Mouse (Mus musculus): ENCODE results near the gene Gm42957. TPM values are rescaled to one million over a fixed set of nuclear protein-coding genes. Genes with fewer than 3 reads are reported as not detected.

The Gm42957 gene
- polyA plus RNA-seq (2012; ENCODE audit: low replicate concordance), result 0.11 TPM in 1 of 2 replicates, not detected in the other

DNA sequence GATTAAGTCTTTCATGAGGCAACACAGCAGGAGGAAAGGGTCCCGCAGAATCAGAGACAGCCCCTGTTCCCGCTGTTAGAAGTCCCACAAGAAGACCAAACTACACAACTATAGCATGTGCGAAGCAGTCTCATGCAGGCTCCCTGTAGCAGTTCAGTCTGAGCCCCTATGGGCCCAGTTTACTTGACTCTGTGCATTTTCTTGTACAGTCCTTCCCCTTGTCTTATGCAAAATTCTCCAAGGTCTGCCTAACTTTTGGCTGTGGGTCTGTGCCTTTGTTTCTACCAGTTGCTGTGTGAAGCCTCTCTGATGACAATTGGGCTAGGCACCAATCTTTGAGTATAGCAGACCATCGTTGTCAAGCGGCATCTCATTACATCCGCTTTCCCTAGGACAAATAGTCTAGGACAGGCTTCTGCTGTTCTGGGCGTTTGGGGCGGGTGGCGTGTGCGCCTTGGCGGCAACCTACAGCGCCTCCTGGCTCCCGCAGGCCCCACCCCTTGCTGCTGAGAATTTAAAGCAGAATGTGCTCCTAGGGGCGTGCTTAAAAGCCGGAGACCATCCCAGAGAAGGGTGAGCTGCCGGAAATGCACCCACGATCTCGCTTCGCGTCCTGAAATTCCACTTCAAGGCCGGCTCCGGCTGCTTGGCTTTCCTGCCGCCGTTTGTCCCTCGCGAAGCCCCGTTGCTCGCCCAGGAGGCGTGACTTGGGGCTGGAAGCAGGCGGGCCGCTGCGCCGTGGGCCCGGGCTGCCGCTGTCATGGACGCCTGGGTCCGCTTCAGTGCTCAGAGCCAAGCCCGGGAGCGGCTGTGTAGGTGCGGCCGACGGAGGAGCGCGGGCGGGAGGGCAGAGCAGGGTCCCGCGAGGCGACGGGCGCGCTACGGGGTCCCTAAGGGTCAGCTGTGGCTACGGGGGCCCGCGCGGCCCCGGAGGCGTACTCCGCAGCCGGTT is at the start of gene Gm42957, which contains the start of gene Pex11b:
TSS of gene Gm42957 (plus strand) at position 547 of the 952 bp plus-strand sequence.
TSS of gene Pex11b (plus strand) at position 449 of the 952 bp plus-strand sequence.

DNA sequence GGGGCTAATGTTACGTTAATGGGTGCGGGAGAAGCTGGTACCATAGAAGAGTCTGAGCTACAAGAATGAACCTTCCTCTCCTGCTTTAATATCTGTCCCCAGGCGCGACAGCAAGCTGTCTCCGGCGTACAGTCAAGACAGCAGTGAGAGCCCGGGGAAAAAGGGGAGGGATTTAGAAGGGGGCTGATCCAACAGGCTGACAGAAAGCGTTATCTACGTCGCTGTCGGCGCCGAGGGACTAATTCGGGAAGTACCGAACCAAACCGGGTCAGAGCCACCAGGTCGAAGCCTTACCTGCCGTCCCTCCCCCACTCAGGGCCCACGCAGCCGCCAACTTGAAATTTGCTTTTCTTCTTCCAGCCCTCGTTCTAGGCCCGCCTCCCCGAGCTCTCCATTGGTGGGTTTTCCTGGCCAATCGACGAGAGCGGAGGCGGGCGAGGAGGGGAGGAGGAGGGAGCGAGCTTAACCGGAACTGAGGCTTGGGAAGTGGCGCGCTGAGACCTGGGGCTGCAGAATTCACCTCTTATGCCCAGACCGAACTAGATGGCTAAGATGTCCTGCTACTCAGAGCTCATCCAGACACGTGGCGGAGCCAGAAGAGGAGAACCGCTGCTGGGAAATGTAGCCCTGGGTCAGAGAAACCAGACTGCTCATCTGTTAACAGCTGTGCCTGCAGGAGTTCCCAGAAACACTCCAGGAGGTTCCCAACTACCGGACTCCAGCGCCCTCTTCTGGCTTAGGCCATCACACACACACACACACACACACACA is 41.3 kb upstream of the Gm42957 start, which contains the start of gene Polr3gl:
TSS of gene Polr3gl (minus strand) at position 392 of the 771 bp plus-strand sequence.

DNA sequence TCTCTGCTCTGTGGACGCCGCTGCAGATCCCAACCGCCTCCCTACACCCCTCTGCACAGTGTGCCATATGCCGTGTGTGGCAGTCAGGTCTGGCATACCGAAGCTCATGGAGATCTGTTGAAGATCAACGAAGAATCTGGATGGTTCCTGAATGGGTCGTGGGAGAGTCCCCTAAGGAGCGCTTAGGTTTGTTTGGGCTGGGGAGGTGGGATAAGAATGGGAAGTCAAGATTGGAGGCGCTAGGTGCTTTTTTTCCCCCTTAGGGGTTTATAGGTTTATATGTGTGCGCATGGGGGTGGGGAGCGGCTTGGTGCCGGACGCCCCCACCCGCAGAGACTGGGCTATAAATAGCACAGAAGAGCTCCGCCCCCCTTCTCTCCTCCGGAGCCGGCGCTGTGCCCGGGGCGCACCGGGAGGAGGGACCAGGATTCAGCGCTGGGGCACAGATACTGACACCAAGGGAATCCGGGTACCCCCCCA is 39.0 kb upstream of the Gm42957 start, which contains the start of gene Ankrd34a:
TSS of gene Ankrd34a (plus strand) at position 409 of the 480 bp plus-strand sequence.

DNA sequence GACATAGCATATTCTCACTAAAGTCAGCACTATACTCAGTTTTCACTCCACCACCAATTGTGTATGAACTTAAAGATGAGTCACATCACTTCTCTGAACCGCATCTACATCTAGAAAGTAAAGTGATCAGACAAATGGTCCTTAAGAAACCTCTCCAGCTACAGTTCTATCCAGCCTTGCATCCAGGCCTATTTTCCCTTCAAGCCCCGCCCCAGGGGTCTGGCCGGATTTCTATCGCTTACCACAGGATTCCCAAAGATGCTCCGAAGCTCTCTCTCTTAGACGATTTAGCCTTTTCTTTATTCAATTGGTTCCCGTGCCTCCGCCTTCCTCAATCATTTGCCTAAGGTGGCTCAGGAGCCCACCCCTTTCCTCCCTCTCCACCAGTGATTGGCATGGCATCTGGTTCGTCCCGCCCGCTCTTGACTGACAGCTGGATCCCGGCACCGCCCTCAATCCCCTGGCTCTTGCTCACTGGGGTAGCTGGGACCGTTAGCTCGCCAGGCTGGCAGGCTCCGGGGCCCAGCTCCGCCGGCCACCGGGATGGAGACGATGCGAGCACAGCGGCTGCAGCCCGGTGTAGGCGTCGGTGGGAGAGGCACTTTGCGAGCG is 34.5 kb upstream of the Gm42957 start, which contains the start of gene Lix1l:
TSS of gene Lix1l (plus strand) at position 511 of the 612 bp plus-strand sequence.

DNA sequence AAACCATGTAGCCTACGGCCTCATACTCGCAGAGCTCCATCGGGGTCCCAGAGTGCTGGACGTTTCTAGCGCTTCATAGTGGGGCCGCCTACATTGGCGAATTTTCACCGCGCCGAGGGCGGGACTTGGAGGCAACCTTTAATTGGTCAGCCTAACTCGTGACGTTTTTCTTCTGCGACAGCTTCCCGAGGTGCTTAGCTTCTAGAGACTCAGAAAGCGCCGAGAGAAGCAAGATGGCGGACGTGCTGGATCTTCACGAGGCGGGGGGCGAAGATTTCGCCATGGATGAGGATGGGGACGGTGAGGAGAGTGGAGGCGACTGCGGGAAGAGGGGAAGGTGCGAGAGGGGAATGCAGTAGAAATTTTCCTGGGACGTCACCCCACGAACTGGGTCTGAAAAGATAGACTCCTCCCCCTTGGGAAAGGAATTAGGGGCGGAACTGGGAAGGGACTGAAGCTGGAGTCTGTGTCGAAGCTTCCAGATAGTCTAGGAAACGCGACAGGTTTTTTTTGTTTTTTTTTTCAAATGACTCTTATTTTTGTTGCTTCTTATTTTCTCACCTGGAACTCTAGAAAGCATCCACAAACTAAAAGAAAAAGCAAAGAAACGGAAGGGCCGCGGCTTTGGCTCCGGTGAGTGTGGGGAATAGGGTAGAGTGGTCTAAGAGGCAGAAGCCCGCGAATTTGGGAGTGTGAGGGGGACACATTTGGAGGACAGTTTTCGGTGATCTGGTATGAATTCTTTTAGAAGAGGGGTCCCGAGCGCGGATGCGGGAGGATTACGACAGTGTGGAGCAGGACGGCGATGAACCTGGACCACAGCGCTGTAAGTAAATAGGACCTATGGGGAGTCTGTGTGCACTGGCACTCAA is 5.3 kb upstream of the Gm42957 start, which contains the start of gene Rbm8a:
TSS of gene Rbm8a (plus strand) at position 205 of the 872 bp plus-strand sequence.

DNA sequence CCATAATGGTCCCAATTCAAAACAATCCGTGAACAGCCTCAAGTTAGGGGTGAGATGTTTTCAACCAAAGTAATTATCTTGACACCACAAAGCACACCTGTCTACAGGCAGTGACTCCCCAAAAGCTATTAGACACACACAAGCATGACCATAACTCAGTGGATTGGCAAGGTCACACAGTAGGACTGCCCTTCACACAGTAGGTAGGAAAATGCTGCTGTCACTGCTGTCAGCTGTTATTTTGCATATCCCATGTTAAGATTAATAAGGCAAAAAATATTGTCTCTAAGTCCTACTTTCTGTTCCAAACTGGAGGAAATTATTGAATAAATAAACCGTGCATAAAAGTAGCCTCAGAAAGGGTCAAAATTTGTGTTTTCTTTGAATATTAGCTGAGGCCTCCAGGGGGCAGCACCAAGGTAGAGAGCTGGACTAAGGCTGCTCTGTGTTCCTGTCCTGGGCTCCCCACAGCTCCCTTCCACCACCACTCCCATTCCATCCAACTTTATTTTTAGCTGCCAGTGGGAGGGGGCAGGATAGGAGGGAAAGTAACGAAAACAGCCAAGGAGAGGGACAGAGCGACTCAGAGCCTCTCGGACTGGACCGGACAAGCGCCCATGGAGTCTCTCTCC is 9.9 kb downstream of the Gm42957 start, which contains the start of gene Itga10:
TSS of gene Itga10 (plus strand) at position 567 of the 632 bp plus-strand sequence.

DNA sequence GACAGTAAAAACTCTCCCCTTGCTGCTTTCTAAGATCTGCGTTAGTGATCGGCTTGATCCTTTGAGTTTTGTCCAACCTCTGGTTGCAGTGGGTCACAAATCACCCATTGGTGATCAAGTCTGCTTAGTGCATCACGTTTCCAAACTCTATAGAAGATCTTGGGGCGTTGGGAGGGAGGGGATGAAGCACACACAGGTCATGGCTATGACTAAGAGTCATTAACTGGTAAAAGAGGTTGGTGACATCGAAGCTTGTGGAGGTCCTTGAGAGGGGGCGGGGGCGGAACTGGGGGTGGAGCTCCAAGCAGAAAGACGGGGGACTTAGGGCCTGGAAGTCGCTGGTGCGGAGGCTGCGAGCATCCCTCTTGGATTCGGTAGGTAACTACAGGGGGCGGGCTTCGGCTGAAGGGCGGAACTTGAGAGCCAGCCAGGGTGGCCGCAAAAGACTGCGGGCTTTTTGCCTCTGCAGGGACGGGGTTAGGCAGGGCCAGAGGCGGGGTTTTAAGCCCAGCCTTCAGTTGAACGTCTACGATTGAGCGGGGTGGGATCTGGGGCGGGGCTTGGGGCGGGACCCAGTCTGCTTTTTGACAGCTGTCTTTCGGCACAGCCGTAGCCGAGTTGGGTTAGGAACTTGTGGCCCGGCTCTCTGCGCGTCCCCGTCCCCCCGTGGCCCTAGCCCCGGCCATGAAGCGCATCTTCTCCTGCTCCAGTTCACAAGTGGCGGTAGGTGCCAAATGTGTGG is 34.6 kb downstream of the Gm42957 start, which contains the start of gene Ankrd35:
TSS of gene Ankrd35 (plus strand) at position 405 of the 742 bp plus-strand sequence.

DNA sequence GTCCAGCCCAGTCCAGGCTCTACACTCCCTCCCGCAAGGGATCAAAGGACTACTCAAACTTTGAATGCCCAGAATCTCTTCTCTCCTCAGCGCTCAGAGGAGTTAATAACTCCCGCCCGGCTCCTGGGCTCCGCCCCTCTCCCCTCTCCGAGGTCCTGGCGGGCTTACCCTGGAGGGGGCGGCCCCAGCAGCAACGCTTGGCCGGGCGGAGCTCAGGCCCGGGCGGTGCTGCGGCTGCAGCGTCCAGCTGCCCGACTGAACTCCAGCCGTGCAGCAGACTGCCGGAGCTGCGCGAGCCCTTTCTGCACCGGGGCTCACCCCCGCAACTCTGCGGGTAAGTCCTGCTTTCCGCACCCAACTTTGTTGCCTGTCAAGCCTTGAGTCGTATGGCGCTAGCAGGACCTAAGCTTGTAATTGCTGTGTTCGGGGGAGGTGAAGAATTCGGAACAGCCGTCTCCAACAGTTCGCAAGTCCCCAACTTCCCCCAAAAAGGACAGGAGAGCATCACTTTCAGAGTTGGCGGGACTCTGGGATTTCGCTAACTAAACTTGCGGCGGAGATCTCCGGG is 61.0 kb downstream of the Gm42957 start, which contains the start of gene Pias3:
TSS of gene Pias3 (plus strand) at position 187 of the 568 bp plus-strand sequence.

Other genes starting within 250 kb of the Gm42957 start
- not detected in 2 replicates for gene BC107364, start 183.2 kb upstream of the Gm42957 start, polyA plus RNA-seq (2012; ENCODE audit: low replicate concordance)
- gene Hfe2, start 110.3 kb upstream of the Gm42957 start, polyA plus RNA-seq (2012; ENCODE audit: low replicate concordance), result 1.5 and 2.1 TPM in 2 replicates
- 34.0 and 55.7 TPM in 2 replicates for gene Txnip, start 77.5 kb upstream of the Gm42957 start, polyA plus RNA-seq (2012; ENCODE audit: low replicate concordance)
- not detected in 2 replicates for gene Gm16253, start 58.5 kb upstream of the Gm42957 start, polyA plus RNA-seq (2012; ENCODE audit: low replicate concordance)
- 19.9 and 30.0 TPM in 2 replicates for gene Polr3gl, start 41.3 kb upstream of the Gm42957 start, polyA plus RNA-seq (2012; ENCODE audit: low replicate concordance)
- gene Ankrd34a, start 38.8 kb upstream of the Gm42957 start, polyA plus RNA-seq (2012; ENCODE audit: low replicate concordance), result 0.06 and 0.07 TPM in 2 replicates
- 0.42 and 0.54 TPM in 2 replicates for gene Lix1l, start 34.3 kb upstream of the Gm42957 start, polyA plus RNA-seq (2012; ENCODE audit: low replicate concordance)
- 13.2 and 89.9 TPM in 2 replicates for gene Rbm8a, start 5.5 kb upstream of the Gm42957 start, polyA plus RNA-seq (2012; ENCODE audit: low replicate concordance)
- 3.6 and 5.2 TPM in 2 replicates for gene Pex11b, start 98 bp upstream of the Gm42957 start, polyA plus RNA-seq (2012; ENCODE audit: low replicate concordance)
- gene Itga10, start 10.1 kb downstream of the Gm42957 start, polyA plus RNA-seq (2012; ENCODE audit: low replicate concordance), result 0.09 and 0.31 TPM in 2 replicates
- 0.35 and 0.87 TPM in 2 replicates for gene Ankrd35, start 34.7 kb downstream of the Gm42957 start, polyA plus RNA-seq (2012; ENCODE audit: low replicate concordance)
- gene Pias3, start 60.9 kb downstream of the Gm42957 start, polyA plus RNA-seq (2012; ENCODE audit: low replicate concordance), result 56.0 and 58.8 TPM in 2 replicates
- gene Nudt17, start 73.1 kb downstream of the Gm42957 start, polyA plus RNA-seq (2012; ENCODE audit: low replicate concordance), result 2.5 and 4.1 TPM in 2 replicates
- gene Polr3c, start 92.2 kb downstream of the Gm42957 start, polyA plus RNA-seq (2012; ENCODE audit: low replicate concordance), result 6.8 and 7.4 TPM in 2 replicates
- gene Rnf115, start 92.2 kb downstream of the Gm42957 start, polyA plus RNA-seq (2012; ENCODE audit: low replicate concordance), result 25.0 and 42.4 TPM in 2 replicates
- gene Pdzk1, start 193.8 kb downstream of the Gm42957 start, polyA plus RNA-seq (2012; ENCODE audit: low replicate concordance), result 0.04 TPM in 1 of 2 replicates, not detected in the other
- 7.3 and 8.0 TPM in 2 replicates for gene Cd160, start 193.9 kb downstream of the Gm42957 start, polyA plus RNA-seq (2012; ENCODE audit: low replicate concordance)